Mouse (Mus musculus) lung, adult 2 months (tissue): ENCODE results near the gene Ppp1r13l. TPM values are rescaled to one million over a fixed set of nuclear protein-coding genes. Genes with fewer than 3 reads are reported as not detected.

ENCODE experiments used
- DNase-seq: peaks from one replicate; pipeline ENCODE4 v3.0.0; 2022
- H3K4me1 ChIP-seq: fragments of 200-500 bp; 2 replicates; pipeline ENCODE4 v1.6.1; 2011; ENCODE audit warnings: low read length; ENCODE audit not compliant: control insufficient read depth, insufficient read depth
- H3K4me3 ChIP-seq: fragments of 200-500 bp; replicated peaks from 2 replicates; pipeline ENCODE3; 2011; ENCODE audit warnings: low read depth, mild to moderate bottlenecking, control low read depth, low read length; ENCODE audit errors: extremely low read depth
- CTCF ChIP-seq: fragments of 200-500 bp; IDR thresholded peaks from 2 replicates; pipeline ENCODE4 v1.5.1; 2011; ENCODE audit warnings: mild to moderate bottlenecking, low read length, control low read depth; ENCODE audit not compliant: insufficient read depth
- POLR2A ChIP-seq: fragments of 200-500 bp; IDR thresholded peaks from 2 replicates; pipeline ENCODE4 v1.6.1; 2011; ENCODE audit warnings: low read depth, mild to moderate bottlenecking, control low read depth, low read length, borderline replicate concordance; ENCODE audit errors: extremely low read depth
- WGBS: fragments of 180-500 bp; shearing (Covaris S2); methylation state at CpG from one replicate; pipeline ENCODE4 v1.1.7; 2018; 5-methylcytosine and 5-hydroxymethylcytosine counted together
- polyA plus RNA-seq: library from polyadenylated mRNA; depleted of rRNA; stranded (reverse); fragments of >200 nt; gene quantifications from 2 replicates; pipeline ENCODE4 v1.2.3, GENCODE M21; 2012

Gene Ppp1r13l
- polyA plus RNA-seq, 1 experiment: 17.8 TPM

DNA sequence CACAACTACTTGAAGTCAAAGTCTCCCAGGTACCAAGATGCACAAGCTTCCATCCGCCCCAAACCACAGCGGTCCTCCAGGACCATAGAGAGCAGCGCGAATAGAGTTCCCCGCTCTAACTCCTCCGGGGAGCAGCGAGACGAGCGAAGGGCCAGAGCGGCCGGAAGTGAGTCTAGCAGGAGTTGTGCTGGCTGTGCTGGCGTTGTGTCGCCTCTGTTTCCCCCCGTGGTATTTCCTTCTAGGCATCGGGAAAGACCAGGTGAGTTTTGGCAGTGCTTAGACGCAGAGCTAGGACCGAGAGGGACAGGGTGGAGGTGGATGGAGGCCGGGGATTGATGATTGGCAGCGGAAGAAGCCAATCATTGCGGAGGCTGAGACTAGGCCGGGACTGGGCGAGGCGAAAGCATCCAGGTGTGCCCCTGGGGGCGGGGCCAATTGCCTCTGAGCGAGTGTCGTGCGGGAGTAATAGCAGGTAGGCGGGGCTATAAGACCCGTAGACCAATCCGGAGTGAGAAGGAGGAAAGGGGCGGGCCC lies 14.5 kb upstream of the Ppp1r13l start:
- Histone ChIP-seq H3K4me3 (peak overlapping the region; percentile 96), H3K4me1 (peaks cover 14% of the 10 kb centered on the region)
- TF ChIP-seq CTCF (no peak), POLR2A (peak; percentile 69; the same call in 1 of the 2 replicates)
- under 1% methylated on average over 31 of the region's 31 CpGs for WGBS
- peak; percentile 92 for DNase-seq

DNA sequence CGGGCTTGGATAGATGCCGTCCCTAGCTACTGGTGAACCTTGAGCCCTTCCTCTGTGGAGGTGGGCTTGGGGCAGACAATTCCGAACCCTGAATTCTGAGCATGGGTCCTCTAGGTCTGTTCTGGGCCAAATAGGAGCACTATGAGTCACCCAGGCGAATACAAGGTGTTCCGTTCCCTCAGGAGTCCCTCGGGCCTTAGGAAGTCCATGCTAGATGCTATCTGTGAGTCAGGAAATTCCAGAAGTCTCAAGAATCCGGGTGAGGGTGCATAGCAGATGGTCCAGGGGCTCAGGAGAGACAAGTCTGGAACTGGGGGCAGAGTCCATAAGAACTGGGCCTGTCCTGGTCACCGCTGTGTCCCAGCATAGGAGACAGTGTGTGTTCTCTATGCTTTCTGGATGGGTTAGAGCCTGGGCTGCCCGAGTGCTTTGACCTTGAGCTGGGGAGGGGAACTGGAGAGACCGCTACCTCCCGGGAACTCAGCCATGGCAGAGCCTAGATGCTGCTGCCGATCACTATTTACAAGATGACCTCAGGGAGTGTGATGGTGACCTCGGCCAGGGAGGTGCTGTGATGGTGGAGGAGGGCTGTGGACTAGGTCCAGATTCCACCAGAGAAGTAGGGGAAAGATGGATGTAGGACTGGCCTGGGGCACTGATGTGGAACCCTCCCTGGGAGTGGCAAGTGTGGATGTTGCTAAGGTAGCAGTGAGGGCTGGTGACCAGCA lies 10.2 kb upstream of the Ppp1r13l start:
- TF ChIP-seq CTCF: no peak
- no peak for TF ChIP-seq POLR2A
- DNase-seq: no peak
- WGBS: 79% methylated on average over 13 of the region's 13 CpGs
- Histone ChIP-seq H3K4me1 (peaks cover 5% of the 10 kb centered on the region), H3K4me3 (no peak overlapping the region)

- H3K4me1 ChIP-seq: 0 out of 2 replicates have a peak, but pooled peaks cover 2% of the 10 kb centered on the region
- 92% methylated on average over 8 of the region's 8 CpGs for WGBS
Observed at GRCm38 (mm10) chr7:19350221-19350620, 9.3 kb upstream of the Ppp1r13l start.

DNA sequence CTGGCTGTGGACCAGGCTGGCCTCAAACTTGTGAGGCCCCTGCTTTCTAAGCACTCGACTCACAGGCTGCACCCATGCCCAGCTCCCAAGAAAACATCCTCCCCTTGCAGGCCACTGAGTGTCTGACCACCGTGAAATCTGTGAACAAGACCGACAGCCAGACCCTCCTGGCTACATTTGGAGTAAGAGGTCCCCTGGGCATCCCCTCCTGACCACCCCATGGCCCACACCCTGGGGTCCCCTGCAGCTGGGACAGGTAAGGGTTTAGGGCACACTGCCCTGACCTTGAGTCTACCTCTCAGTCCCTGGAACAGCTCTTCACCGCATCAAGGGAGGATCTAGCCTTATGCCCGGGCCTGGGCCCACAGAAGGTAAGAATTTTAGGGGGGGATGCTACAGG lies 4.6 kb upstream of the Ppp1r13l start:
- TF ChIP-seq CTCF (no peak), POLR2A (no peak)
- H3K4me3 ChIP-seq: no peak overlapping the region
- H3K4me1 ChIP-seq: no peaks in the 10 kb centered on the region
- WGBS: 88% methylated on average over 5 of the region's 5 CpGs
- no peak for DNase-seq

More at GRCm38 (mm10) chr7:19350221-19350620, 9.3 kb upstream of the Ppp1r13l start:
- DNase-seq: no peak
- H3K4me3 ChIP-seq: no peak overlapping the region
- TF ChIP-seq CTCF (no peak), POLR2A (no peak)

DNA sequence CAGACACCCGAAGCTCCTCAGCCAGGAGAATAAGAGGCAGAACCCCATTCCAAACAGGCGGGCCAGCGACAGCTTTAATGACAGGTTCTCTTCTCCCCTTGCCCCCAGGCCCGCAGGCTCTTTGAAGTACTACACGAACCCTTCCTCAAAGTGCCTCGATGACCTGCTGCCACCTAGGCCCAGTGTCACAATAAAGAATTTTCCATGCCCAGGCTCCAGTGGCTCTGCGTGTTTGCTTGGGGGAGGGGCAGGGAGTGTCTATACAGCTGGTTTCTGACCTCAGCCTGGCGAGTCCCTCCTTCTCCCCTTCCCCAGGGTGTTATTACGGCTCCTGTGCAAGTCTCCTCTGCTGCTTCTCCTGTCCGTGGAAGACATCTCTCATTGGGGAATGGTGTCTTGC lies 3.2 kb upstream of the Ppp1r13l start:
- no peak for DNase-seq
- TF ChIP-seq POLR2A (no peak), CTCF (no peak)
- 72% methylated on average over 10 of the region's 10 CpGs for WGBS
- H3K4me1 ChIP-seq: no peaks in the 10 kb centered on the region
- no peak overlapping the region for H3K4me3 ChIP-seq

GRCm38 (mm10) chr7:19357381-19358375 lies 1.9 kb upstream of the Ppp1r13l start:
- no peak for DNase-seq
- no peak overlapping the region for H3K4me3 ChIP-seq
- 88% methylated on average over 25 of the region's 25 CpGs for WGBS
- no peaks in the 10 kb centered on the region for H3K4me1 ChIP-seq
- TF ChIP-seq CTCF (no peak), POLR2A (no peak)

DNA sequence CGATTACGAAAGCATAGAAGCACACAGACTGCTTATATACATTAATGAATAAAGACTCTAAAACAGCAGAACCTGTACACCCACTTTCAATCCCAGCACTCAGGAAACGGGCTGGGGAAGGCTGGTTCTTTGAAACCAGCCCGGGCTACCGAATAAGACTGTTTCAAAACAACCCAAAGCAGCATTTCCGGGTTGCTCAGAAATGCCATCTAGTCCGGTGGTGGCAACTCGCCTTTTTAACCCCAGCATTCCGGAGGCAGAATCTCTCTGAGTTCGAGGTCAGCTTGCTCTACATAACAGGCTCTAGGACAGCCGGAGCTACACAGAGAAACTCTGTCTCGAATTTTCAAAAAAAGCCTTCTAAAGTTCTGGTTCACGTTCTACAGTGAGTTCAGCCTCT lies 915 bp upstream of the Ppp1r13l start:
- TF ChIP-seq CTCF: no peak
- TF ChIP-seq POLR2A: no peak
- H3K4me1 ChIP-seq: 0 out of 2 replicates have a peak, but pooled peaks cover under 1% of the 10 kb centered on the region
- 11% methylated on average over 13 of the region's 13 CpGs for WGBS
- DNase-seq: no peak
- H3K4me3 ChIP-seq: no peak overlapping the region

GRCm38 (mm10) chr7:19359892-19360641 lies 518 bp downstream of the Ppp1r13l start:
- peak; percentile 81 for DNase-seq
- H3K4me3 ChIP-seq: peak overlapping the region; percentile 69
- WGBS: under 1% methylated on average over 45 of the region's 45 CpGs
- TF ChIP-seq CTCF: no peak
- peak; percentile 20; the same call in 1 of the 2 replicates for TF ChIP-seq POLR2A
- peaks cover 2% of the 10 kb centered on the region; the same call in 1 of the 2 replicates for H3K4me1 ChIP-seq

DNA sequence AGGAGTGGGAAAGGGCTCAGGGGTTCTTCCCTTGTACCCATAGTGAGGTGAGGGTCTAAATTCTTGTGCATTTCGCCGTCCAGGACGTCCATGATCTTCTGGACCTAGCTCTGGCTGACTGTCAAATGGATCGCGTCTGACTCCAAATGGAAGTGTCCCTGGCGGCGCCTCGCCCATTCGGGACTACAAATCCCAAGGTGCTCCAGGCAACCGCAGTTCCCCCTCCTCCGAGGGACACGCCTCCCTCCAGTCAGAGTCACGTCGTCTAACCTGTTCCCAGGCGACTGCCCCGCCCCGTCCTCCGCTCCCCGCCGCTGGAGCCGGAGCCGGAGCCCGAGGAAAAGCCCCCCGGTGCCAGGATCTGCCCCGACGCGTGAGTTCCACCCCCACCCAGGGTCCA lies 1.4 kb downstream of the Ppp1r13l start:
- peak overlapping the region; percentile 68 for H3K4me3 ChIP-seq
- no peak for TF ChIP-seq CTCF
- peak; percentile 55; the same call in 1 of the 2 replicates for TF ChIP-seq POLR2A
- peak; percentile 90 for DNase-seq
- WGBS: under 1% methylated on average over 27 of the region's 27 CpGs
- peaks cover 2% of the 10 kb centered on the region; the same call in 1 of the 2 replicates for H3K4me1 ChIP-seq
